Mouse (Mus musculus): ENCODE data around the gene Ccdc74a. TPM values are rescaled to one million over a fixed set of nuclear protein-coding genes. Genes with fewer than 3 reads are reported as not detected.

Gene Ccdc74a
- polyA plus RNA-seq, 1 experiment from 2014 or later: 5.3 TPM

- Histone ChIP-seq H3K4me1 (ENCODE audit: control insufficient read depth, insufficient read depth, low read length) (peaks cover 12% of the 10 kb centered on the region; the same call in 1 of the 2 replicates), H3K9me3 (replicated peaks; ENCODE audit: control insufficient read depth, low read length) (no peaks in the 10 kb centered on the region), H3K36me3 (ENCODE audit: control insufficient read depth, insufficient read depth, low read length) (peaks cover 29% of the 10 kb centered on the region), H3K27ac (ENCODE audit: low read depth, low read length) (no peak overlapping the region), H3K9ac (ENCODE audit: low read depth, low read length) (no peak overlapping the region), H3K4me3 (ENCODE audit: low read depth, low read length) (no peak overlapping the region), H3K27me3 (ENCODE audit: control insufficient read depth, insufficient read depth, low read length) (no peaks in the 10 kb centered on the region), H3K4me2 (no peak overlapping the region; the same call in 1 of the 2 replicates)
- ATAC-seq (replicated peaks; ENCODE audit: insufficient number of reproducible peaks, low FRiP score, low TSS enrichment): no peak
- WGBS (ENCODE audit: insufficient replicate concordance): 85% methylated on average over 10 of the region's 10 CpGs
Observed at GRCm38 (mm10) chr16:17647566-17648340, 1.5 kb downstream of the Ccdc74a start.

DNA sequence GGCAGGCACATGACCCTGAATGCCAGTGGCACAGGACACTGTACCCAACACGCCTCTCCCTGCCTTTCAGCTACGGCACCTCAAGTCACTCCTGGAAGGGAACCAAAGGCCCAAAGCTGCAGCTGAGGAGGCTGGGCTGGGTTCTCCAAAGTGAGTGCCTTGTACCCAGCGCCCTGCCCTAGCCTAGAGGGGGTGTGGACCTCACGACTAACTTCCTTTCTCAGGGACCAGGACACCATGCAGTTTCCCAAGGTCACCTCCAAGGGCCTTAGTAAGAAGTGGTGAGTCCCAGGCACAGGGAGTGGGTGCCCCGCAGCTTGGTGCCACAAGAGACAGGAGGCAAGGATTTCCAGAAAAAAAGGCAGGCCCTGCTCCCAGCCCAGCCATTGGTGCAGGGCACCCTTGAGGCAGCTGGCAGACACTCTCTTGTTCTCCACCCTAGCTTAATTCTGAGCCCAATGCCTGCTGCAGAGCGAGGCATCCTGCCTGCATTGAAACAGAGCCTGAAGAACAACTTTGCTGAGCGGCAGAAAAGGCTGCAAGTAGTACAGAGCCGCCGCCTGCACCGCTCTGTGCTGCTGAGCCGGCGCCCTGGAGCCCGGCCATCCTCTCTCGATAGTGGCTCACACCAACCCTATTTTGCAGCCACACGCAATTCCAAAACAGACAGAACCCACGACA, 3.8 kb downstream of the Ccdc74a start:
- Histone ChIP-seq H3K36me3 (ENCODE audit: control insufficient read depth, insufficient read depth, low read length) (peaks cover 42% of the 10 kb centered on the region), H3K4me2 (no peak overlapping the region), H3K27ac (ENCODE audit: low read depth, low read length) (no peak overlapping the region), H3K9ac (ENCODE audit: low read depth, low read length) (no peak overlapping the region; the same call in 1 of the 2 replicates), H3K4me1 (ENCODE audit: control insufficient read depth, insufficient read depth, low read length) (peaks cover 12% of the 10 kb centered on the region; the same call in 1 of the 2 replicates), H3K27me3 (ENCODE audit: control insufficient read depth, insufficient read depth, low read length) (no peaks in the 10 kb centered on the region), H3K9me3 (replicated peaks; ENCODE audit: control insufficient read depth, low read length) (no peaks in the 10 kb centered on the region), H3K4me3 (ENCODE audit: low read depth, low read length) (no peak overlapping the region)
- WGBS (ENCODE audit: insufficient replicate concordance): 84% methylated on average over 16 of the region's 16 CpGs
- ATAC-seq (replicated peaks; ENCODE audit: insufficient number of reproducible peaks, low FRiP score, low TSS enrichment): no peak

GRCm38 (mm10) chr16:17650711-17651110, 4.4 kb downstream of the Ccdc74a start:
- Histone ChIP-seq H3K9me3 (replicated peaks; ENCODE audit: control insufficient read depth, low read length) (no peaks in the 10 kb centered on the region), H3K36me3 (ENCODE audit: control insufficient read depth, insufficient read depth, low read length) (peaks cover 43% of the 10 kb centered on the region), H3K4me3 (ENCODE audit: low read depth, low read length) (no peak overlapping the region), H3K27ac (ENCODE audit: low read depth, low read length) (no peak overlapping the region), H3K27me3 (ENCODE audit: control insufficient read depth, insufficient read depth, low read length) (no peaks in the 10 kb centered on the region), H3K9ac (ENCODE audit: low read depth, low read length) (no peak overlapping the region), H3K4me2 (no peak overlapping the region), H3K4me1 (ENCODE audit: control insufficient read depth, insufficient read depth, low read length) (peaks cover 12% of the 10 kb centered on the region; the same call in 1 of the 2 replicates)
- no peak for ATAC-seq (replicated peaks; ENCODE audit: insufficient number of reproducible peaks, low FRiP score, low TSS enrichment)
- WGBS (ENCODE audit: insufficient replicate concordance): 92% methylated on average over 1 of the region's 1 CpGs

DNA sequence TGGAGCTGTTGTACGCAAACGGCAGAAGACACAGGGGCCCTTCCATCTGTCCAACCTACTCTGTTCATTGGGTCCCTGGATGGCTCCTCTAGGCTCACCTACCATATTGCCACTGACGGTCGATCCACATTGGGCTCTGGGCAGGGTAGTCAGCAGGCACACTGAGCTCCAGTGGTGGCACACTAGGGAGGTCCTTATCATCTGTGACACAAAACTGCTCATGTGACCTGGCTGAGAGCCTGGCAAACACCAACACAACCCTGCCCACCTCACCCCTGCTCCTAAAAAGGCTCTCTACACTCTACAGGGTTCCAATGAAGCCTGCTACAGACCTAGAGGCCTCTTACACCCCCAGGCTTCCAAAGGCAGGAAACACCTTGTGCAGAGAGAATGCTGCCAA, 6.3 kb downstream of the Ccdc74a start:
- peaks cover 43% of the 10 kb centered on the region for H3K36me3 ChIP-seq (ENCODE audit: control insufficient read depth, insufficient read depth, low read length)
- no peak for ATAC-seq (replicated peaks; ENCODE audit: insufficient number of reproducible peaks, low FRiP score, low TSS enrichment)
- 84% methylated on average over 4 of the region's 4 CpGs for WGBS (ENCODE audit: insufficient replicate concordance)

GRCm38 (mm10) chr16:17653601-17654000, 7.3 kb downstream of the Ccdc74a start:
- no peak for ATAC-seq (replicated peaks; ENCODE audit: insufficient number of reproducible peaks, low FRiP score, low TSS enrichment)
- WGBS (ENCODE audit: insufficient replicate concordance): 93% methylated on average over 5 of the region's 5 CpGs

More for the DNA sequence above, 6.3 kb downstream of the Ccdc74a start:
- Histone ChIP-seq H3K27me3 (ENCODE audit: control insufficient read depth, insufficient read depth, low read length) (no peaks in the 10 kb centered on the region), H3K4me1 (ENCODE audit: control insufficient read depth, insufficient read depth, low read length) (peaks cover 13% of the 10 kb centered on the region), H3K9ac (ENCODE audit: low read depth, low read length) (no peak overlapping the region), H3K4me3 (ENCODE audit: low read depth, low read length) (no peak overlapping the region), H3K27ac (ENCODE audit: low read depth, low read length) (no peak overlapping the region), H3K9me3 (replicated peaks; ENCODE audit: control insufficient read depth, low read length) (no peaks in the 10 kb centered on the region), H3K4me2 (no peak overlapping the region)

DNA sequence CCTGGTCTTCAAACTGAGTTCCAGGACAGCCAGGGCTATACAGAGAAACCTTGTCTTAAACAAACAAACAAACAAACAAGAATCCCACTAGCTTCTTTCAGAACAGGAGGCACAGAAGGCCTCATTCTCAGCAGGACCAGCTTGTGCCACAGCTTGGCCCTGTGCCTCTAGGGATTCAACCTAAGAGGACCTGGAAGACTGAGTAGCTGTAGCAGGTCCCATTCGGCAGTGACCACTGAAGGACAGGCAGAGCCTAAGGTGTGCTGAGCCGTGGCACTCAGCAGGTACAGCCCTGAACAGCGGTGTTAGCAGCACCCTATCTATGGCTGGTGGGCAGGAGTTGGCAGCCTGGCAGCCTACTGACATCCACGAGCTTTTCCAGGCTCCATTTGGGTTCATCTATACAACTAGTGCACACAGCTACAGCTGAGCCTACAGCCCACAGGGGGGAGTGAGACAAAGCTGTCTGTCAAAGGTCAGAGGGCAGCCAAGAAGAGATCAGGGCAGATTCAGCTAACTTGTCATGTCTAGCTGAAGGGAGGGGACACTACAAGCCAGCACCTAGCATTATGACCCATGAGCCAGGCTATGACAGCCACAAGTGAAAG, 8.0 kb downstream of the Ccdc74a start:
- H3K9ac ChIP-seq (ENCODE audit: low read depth, low read length): no peak overlapping the region
- H3K36me3 ChIP-seq (ENCODE audit: control insufficient read depth, insufficient read depth, low read length): peaks cover 37% of the 10 kb centered on the region
- peaks cover 13% of the 10 kb centered on the region for H3K4me1 ChIP-seq (ENCODE audit: control insufficient read depth, insufficient read depth, low read length)
- H3K9me3 ChIP-seq (replicated peaks; ENCODE audit: control insufficient read depth, low read length): no peaks in the 10 kb centered on the region
- no peaks in the 10 kb centered on the region for H3K27me3 ChIP-seq (ENCODE audit: control insufficient read depth, insufficient read depth, low read length)
- no peak overlapping the region for H3K4me3 ChIP-seq (ENCODE audit: low read depth, low read length)
- ATAC-seq (replicated peaks; ENCODE audit: insufficient number of reproducible peaks, low FRiP score, low TSS enrichment): no peak
- no peak overlapping the region for H3K4me2 ChIP-seq
- H3K27ac ChIP-seq (ENCODE audit: low read depth, low read length): no peak overlapping the region
- 89% methylated on average over 4 of the region's 4 CpGs for WGBS (ENCODE audit: insufficient replicate concordance)

More at GRCm38 (mm10) chr16:17653601-17654000, 7.3 kb downstream of the Ccdc74a start:
- H3K27me3 ChIP-seq (ENCODE audit: control insufficient read depth, insufficient read depth, low read length): no peaks in the 10 kb centered on the region
- no peak overlapping the region for H3K9ac ChIP-seq (ENCODE audit: low read depth, low read length)
- peaks cover 13% of the 10 kb centered on the region for H3K4me1 ChIP-seq (ENCODE audit: control insufficient read depth, insufficient read depth, low read length)
- no peaks in the 10 kb centered on the region for H3K9me3 ChIP-seq (replicated peaks; ENCODE audit: control insufficient read depth, low read length)
- no peak overlapping the region for H3K4me2 ChIP-seq
- H3K4me3 ChIP-seq (ENCODE audit: low read depth, low read length): no peak overlapping the region
- no peak overlapping the region for H3K27ac ChIP-seq (ENCODE audit: low read depth, low read length)
- H3K36me3 ChIP-seq (ENCODE audit: control insufficient read depth, insufficient read depth, low read length): peaks cover 40% of the 10 kb centered on the region

DNA sequence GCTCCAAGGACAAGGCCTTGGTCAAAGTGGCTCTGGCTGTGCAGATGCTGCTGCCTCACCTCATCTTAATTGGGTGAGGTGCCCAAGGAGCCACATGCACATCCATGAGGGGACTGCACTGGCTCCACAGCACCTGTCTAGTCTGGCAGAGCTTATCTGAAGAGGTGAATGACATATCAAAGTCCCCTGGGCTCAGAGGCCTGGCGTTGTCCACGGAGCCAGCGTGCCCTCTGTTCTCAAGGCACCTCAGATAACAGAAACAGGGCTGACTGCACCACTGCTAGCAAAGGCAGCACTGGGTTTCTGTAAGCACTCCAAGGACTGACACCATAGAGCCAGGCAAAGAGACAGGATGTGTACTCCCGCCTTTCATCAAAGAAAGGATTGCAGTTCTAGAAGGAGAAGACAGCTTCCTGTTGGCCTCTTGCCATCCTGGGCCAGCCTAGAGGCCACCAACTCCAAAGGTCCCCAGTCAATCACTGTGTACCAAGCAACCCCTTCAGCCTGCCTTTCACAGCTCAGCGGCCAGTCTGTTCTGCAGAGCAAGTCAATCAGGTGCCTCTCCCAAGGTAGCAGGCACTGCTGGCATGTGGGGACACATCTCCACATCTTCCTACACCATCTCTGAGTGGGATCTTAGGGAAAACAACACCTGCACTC, 10.1 kb downstream of the Ccdc74a start:
- Histone ChIP-seq H3K27ac (ENCODE audit: low read depth, low read length) (peak overlapping the region; percentile 7; the same call in 1 of the 2 replicates), H3K9me3 (replicated peaks; ENCODE audit: control insufficient read depth, low read length) (no peaks in the 10 kb centered on the region), H3K4me1 (ENCODE audit: control insufficient read depth, insufficient read depth, low read length) (peaks cover 13% of the 10 kb centered on the region), H3K36me3 (ENCODE audit: control insufficient read depth, insufficient read depth, low read length) (peaks cover 30% of the 10 kb centered on the region), H3K4me3 (ENCODE audit: low read depth, low read length) (no peak overlapping the region), H3K4me2 (no peak overlapping the region), H3K9ac (ENCODE audit: low read depth, low read length) (no peak overlapping the region), H3K27me3 (ENCODE audit: control insufficient read depth, insufficient read depth, low read length) (no peaks in the 10 kb centered on the region)
- WGBS (ENCODE audit: insufficient replicate concordance): 45% methylated on average over 5 of the region's 5 CpGs
- no peak for ATAC-seq (replicated peaks; ENCODE audit: insufficient number of reproducible peaks, low FRiP score, low TSS enrichment)

DNA sequence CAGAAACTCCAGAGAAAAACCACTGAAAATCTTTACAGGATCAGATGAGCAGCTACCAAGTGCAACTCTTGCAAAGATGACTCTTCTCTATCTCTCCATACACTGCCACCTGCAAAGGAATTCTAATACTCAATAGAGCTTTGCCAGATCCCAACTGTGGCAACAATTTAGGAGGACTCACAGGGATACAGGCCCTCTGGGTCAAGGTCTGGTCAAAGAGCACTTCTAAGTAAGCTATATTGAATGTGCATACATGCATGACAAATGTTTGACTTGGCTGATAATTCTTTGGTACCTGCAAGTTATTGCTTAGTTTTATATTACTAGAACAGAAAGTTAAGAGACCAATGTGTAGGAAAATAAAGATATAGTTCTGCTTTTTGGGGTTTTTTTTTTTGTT, 19.3 kb downstream of the Ccdc74a start:
- H3K4me2 ChIP-seq: no peak overlapping the region
- peaks cover 14% of the 10 kb centered on the region for H3K36me3 ChIP-seq (ENCODE audit: control insufficient read depth, insufficient read depth, low read length)
- no peaks in the 10 kb centered on the region for H3K4me1 ChIP-seq (ENCODE audit: control insufficient read depth, insufficient read depth, low read length)
- H3K27ac ChIP-seq (ENCODE audit: low read depth, low read length): no peak overlapping the region
- H3K27me3 ChIP-seq (ENCODE audit: control insufficient read depth, insufficient read depth, low read length): no peaks in the 10 kb centered on the region
- no peak overlapping the region for H3K9ac ChIP-seq (ENCODE audit: low read depth, low read length)
- ATAC-seq (replicated peaks; ENCODE audit: insufficient number of reproducible peaks, low FRiP score, low TSS enrichment): no peak
- H3K4me3 ChIP-seq (ENCODE audit: low read depth, low read length): no peak overlapping the region
- H3K9me3 ChIP-seq (replicated peaks; ENCODE audit: control insufficient read depth, low read length): no peaks in the 10 kb centered on the region
